Mouse (Mus musculus) monocyte, adult 59 days (primary cell): Measurements from ENCODE around the gene Slc22a26. TPM values are rescaled to one million over a fixed set of nuclear protein-coding genes. Genes with fewer than 3 reads are reported as not detected.

Experiments
- total RNA-seq, 2 experiments: library from RNA; stranded (reverse); gene quantifications; one replicate each; pipeline ENCODE4 v1.2.4; 2023

Gene Slc22a26
- total RNA-seq: not detected

DNA sequence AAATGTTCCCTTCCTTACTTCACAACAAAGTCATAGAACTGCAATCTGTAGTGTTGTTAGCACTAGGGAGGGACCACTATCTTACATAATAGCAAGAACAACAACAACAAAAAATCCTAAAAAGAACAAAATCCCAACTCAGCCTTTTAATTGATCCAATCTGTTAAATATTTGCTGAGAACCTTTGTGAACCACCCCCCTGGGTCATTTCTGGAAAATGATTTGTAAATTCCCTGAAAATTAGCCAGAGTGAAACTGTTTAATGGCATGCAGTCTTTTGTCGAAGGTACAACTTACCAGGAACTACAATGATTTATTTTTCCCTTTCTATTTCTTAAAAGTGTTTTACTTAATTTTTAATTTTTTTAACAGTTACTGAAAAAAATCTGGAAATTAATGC, at the start of gene Slc22a26:
TSS of gene Slc22a26 (minus strand) at position 97 of the 400 bp plus-strand sequence.

Other genes with a start within 250 kb of the Slc22a26 start
- gene Pla2g16, start 245.2 kb downstream of the Slc22a26 start, total RNA-seq: 1 to 10 TPM; 8.9 to 9.8 TPM
- gene Lgals12, start 195.5 kb downstream of the Slc22a26 start, total RNA-seq: not detected
- gene Hrasls5, start 190.1 kb downstream of the Slc22a26 start, total RNA-seq: not detected
- not detected for gene Slc22a19, start 91.4 kb downstream of the Slc22a26 start, total RNA-seq
- gene Slc22a27, start 163.4 kb upstream of the Slc22a26 start, total RNA-seq: not detected